Mouse (Mus musculus): ENCODE measurements at regions not wholly inside any gene's neighbourhood (a gene's known extent, or its start where the extent isn't known, plus 50 kb on each side); places are given as distances from the start of the nearest gene placed in this dataset.
A peak's percentile ranks its signal among the peaks of the same experiment; 100 is the strongest.

GRCm38 (mm10) chr17:49250726-49251537, 177.2 kb upstream of the Mocs1 start:
- H3K4me2 ChIP-seq (replicated peaks; ENCODE audit: low read depth, low read length), result no peak overlapping the region
- H3K4me1 ChIP-seq (ENCODE audit: control insufficient read depth, insufficient read depth, low read length), result peaks cover 5% of the 10 kb centered on the region
- H3K4me3 ChIP-seq (ENCODE audit: low read depth, low read length), result no peak overlapping the region
- ATAC-seq (ENCODE audit: insufficient number of reproducible peaks, insufficient read depth, low FRiP score, low read depth), result no peak
- 60% methylated on average over 8 of the region's 8 CpGs for WGBS
- no peaks in the 10 kb centered on the region for H3K36me3 ChIP-seq (ENCODE audit: control insufficient read depth, insufficient read depth, low read length)
- H3K9ac ChIP-seq (replicated peaks; ENCODE audit: low read depth, low read length), result no peak overlapping the region
- H3K9me3 ChIP-seq (ENCODE audit: control insufficient read depth, low read depth, low read length), result no peaks in the 10 kb centered on the region
- H3K27me3 ChIP-seq (ENCODE audit: control insufficient read depth, insufficient read depth, low read length), result no peaks in the 10 kb centered on the region
- H3K27ac ChIP-seq (ENCODE audit: low read length), result no peak overlapping the region

DNA sequence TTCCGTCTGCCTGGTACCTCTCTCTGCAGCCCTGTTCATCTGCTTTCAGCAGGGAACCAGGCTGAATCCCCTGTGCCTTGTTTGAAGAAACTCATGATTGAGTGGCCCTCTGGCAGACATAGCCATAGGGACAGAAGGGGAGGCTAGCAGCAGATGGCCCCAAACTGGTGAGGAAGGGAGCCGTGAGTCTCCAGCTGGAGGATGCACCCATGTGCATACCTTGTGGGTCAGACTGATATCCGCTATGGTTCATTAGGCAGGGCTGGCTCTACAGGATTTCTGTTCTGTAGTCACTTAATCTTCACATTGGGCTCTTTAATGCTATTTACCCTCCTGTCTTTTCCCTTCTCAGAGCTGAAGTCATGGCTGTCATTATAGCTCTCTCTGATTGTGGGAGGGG, 175.9 kb upstream of the Mocs1 start:
- Histone ChIP-seq H3K27ac (ENCODE audit: low read length) (no peak overlapping the region), H3K4me1 (ENCODE audit: control insufficient read depth, insufficient read depth, low read length) (peaks cover 5% of the 10 kb centered on the region), H3K4me2 (replicated peaks; ENCODE audit: low read depth, low read length) (no peak overlapping the region), H3K9ac (replicated peaks; ENCODE audit: low read depth, low read length) (no peak overlapping the region), H3K4me3 (ENCODE audit: low read depth, low read length) (no peak overlapping the region), H3K27me3 (ENCODE audit: control insufficient read depth, insufficient read depth, low read length) (no peaks in the 10 kb centered on the region), H3K9me3 (ENCODE audit: control insufficient read depth, low read depth, low read length) (no peaks in the 10 kb centered on the region), H3K36me3 (ENCODE audit: control insufficient read depth, insufficient read depth, low read length) (no peaks in the 10 kb centered on the region)
- ATAC-seq (ENCODE audit: insufficient number of reproducible peaks, insufficient read depth, low FRiP score, low read depth), result no peak
- 71% methylated on average over 3 of the region's 3 CpGs for WGBS

GRCm38 (mm10) chr17:49258496-49258895, 169.7 kb upstream of the Mocs1 start:
- no peak overlapping the region for H3K4me3 ChIP-seq (ENCODE audit: low read depth, low read length)
- H3K9me3 ChIP-seq (ENCODE audit: control insufficient read depth, low read depth, low read length), result no peaks in the 10 kb centered on the region
- no peak for ATAC-seq (ENCODE audit: insufficient number of reproducible peaks, insufficient read depth, low FRiP score, low read depth)

GRCm38 (mm10) chr17:49262394-49262793, 165.8 kb upstream of the Mocs1 start:
- Histone ChIP-seq H3K4me2 (replicated peaks; ENCODE audit: low read depth, low read length) (no peak overlapping the region), H3K4me1 (ENCODE audit: control insufficient read depth, insufficient read depth, low read length) (no peaks in the 10 kb centered on the region), H3K4me3 (ENCODE audit: low read depth, low read length) (no peak overlapping the region), H3K27me3 (ENCODE audit: control insufficient read depth, insufficient read depth, low read length) (no peaks in the 10 kb centered on the region), H3K9me3 (ENCODE audit: control insufficient read depth, low read depth, low read length) (no peaks in the 10 kb centered on the region), H3K36me3 (ENCODE audit: control insufficient read depth, insufficient read depth, low read length) (no peaks in the 10 kb centered on the region), H3K9ac (replicated peaks; ENCODE audit: low read depth, low read length) (no peak overlapping the region), H3K27ac (ENCODE audit: low read length) (no peak overlapping the region)
- no peak for ATAC-seq (ENCODE audit: insufficient number of reproducible peaks, insufficient read depth, low FRiP score, low read depth)
- WGBS, result 49% methylated on average over 4 of the region's 4 CpGs

More at GRCm38 (mm10) chr17:49258496-49258895, 169.7 kb upstream of the Mocs1 start:
- Histone ChIP-seq H3K36me3 (ENCODE audit: control insufficient read depth, insufficient read depth, low read length) (no peaks in the 10 kb centered on the region), H3K4me2 (replicated peaks; ENCODE audit: low read depth, low read length) (no peak overlapping the region), H3K27me3 (ENCODE audit: control insufficient read depth, insufficient read depth, low read length) (no peaks in the 10 kb centered on the region), H3K9ac (replicated peaks; ENCODE audit: low read depth, low read length) (no peak overlapping the region), H3K27ac (ENCODE audit: low read length) (no peak overlapping the region), H3K4me1 (ENCODE audit: control insufficient read depth, insufficient read depth, low read length) (no peaks in the 10 kb centered on the region)

- no peak overlapping the region for H3K4me3 ChIP-seq (ENCODE audit: low read depth, low read length)
- H3K36me3 ChIP-seq (ENCODE audit: control insufficient read depth, insufficient read depth, low read length), result no peaks in the 10 kb centered on the region
- no peak for ATAC-seq (ENCODE audit: insufficient number of reproducible peaks, insufficient read depth, low FRiP score, low read depth)
- no peaks in the 10 kb centered on the region for H3K4me1 ChIP-seq (ENCODE audit: control insufficient read depth, insufficient read depth, low read length)
- no peak overlapping the region for H3K9ac ChIP-seq (replicated peaks; ENCODE audit: low read depth, low read length)
- H3K4me2 ChIP-seq (replicated peaks; ENCODE audit: low read depth, low read length), result no peak overlapping the region
- 85% methylated on average over 4 of the region's 4 CpGs for WGBS
- no peaks in the 10 kb centered on the region for H3K9me3 ChIP-seq (ENCODE audit: control insufficient read depth, low read depth, low read length)
- no peak overlapping the region for H3K27ac ChIP-seq (ENCODE audit: low read length)
- H3K27me3 ChIP-seq (ENCODE audit: control insufficient read depth, insufficient read depth, low read length), result no peaks in the 10 kb centered on the region
Observed at GRCm38 (mm10) chr17:49266343-49266742, 161.8 kb upstream of the Mocs1 start.

- no peak overlapping the region for H3K27ac ChIP-seq (ENCODE audit: low read length)
- WGBS, result 62% methylated on average over 7 of the region's 7 CpGs
- no peak overlapping the region for H3K9ac ChIP-seq (replicated peaks; ENCODE audit: low read depth, low read length)
- no peaks in the 10 kb centered on the region for H3K4me1 ChIP-seq (ENCODE audit: control insufficient read depth, insufficient read depth, low read length)
- H3K27me3 ChIP-seq (ENCODE audit: control insufficient read depth, insufficient read depth, low read length), result no peaks in the 10 kb centered on the region
- no peak overlapping the region for H3K4me2 ChIP-seq (replicated peaks; ENCODE audit: low read depth, low read length)
- no peaks in the 10 kb centered on the region for H3K9me3 ChIP-seq (ENCODE audit: control insufficient read depth, low read depth, low read length)
- ATAC-seq (ENCODE audit: insufficient number of reproducible peaks, insufficient read depth, low FRiP score, low read depth), result peak; percentile 33; the same call in 1 of the 2 replicates
- no peaks in the 10 kb centered on the region for H3K36me3 ChIP-seq (ENCODE audit: control insufficient read depth, insufficient read depth, low read length)
- no peak overlapping the region for H3K4me3 ChIP-seq (ENCODE audit: low read depth, low read length)
Observed at GRCm38 (mm10) chr17:49269943-49270342, 158.2 kb upstream of the Mocs1 start.

GRCm38 (mm10) chr17:49272661-49273448, 155.3 kb upstream of the Mocs1 start:
- Histone ChIP-seq H3K9me3 (ENCODE audit: control insufficient read depth, low read depth, low read length) (no peaks in the 10 kb centered on the region), H3K4me1 (ENCODE audit: control insufficient read depth, insufficient read depth, low read length) (no peaks in the 10 kb centered on the region), H3K9ac (replicated peaks; ENCODE audit: low read depth, low read length) (no peak overlapping the region), H3K4me3 (ENCODE audit: low read depth, low read length) (no peak overlapping the region), H3K27ac (ENCODE audit: low read length) (no peak overlapping the region), H3K27me3 (ENCODE audit: control insufficient read depth, insufficient read depth, low read length) (no peaks in the 10 kb centered on the region), H3K36me3 (ENCODE audit: control insufficient read depth, insufficient read depth, low read length) (no peaks in the 10 kb centered on the region), H3K4me2 (replicated peaks; ENCODE audit: low read depth, low read length) (no peak overlapping the region)
- ATAC-seq (ENCODE audit: insufficient number of reproducible peaks, insufficient read depth, low FRiP score, low read depth), result no peak
- 67% methylated on average over 11 of the region's 11 CpGs for WGBS

DNA sequence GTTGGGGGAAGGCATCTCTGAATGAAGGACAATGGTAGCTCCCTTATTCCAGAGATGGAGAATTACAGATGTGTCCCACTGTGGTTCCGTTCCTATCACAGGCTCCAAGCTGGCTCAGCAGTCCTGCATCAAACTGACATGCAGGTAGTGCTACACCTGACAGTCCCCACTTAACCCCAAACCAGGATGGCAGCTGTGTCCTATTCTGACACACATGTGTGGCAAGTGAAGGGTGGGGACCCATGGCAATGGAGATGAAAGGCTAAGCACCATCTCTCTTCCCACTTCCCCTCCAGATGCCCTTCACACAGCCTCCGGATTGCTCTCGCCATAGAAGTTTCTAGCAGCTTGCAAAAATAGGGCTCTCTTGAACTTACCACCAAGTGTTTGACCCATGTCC, 153.2 kb upstream of the Mocs1 start:
- H3K4me2 ChIP-seq (replicated peaks; ENCODE audit: low read depth, low read length), result no peak overlapping the region
- no peak overlapping the region for H3K27ac ChIP-seq (ENCODE audit: low read length)
- 85% methylated on average over 3 of the region's 3 CpGs for WGBS
- H3K9ac ChIP-seq (replicated peaks; ENCODE audit: low read depth, low read length), result no peak overlapping the region
- H3K36me3 ChIP-seq (ENCODE audit: control insufficient read depth, insufficient read depth, low read length), result no peaks in the 10 kb centered on the region
- ATAC-seq (ENCODE audit: insufficient number of reproducible peaks, insufficient read depth, low FRiP score, low read depth), result no peak
- no peak overlapping the region for H3K4me3 ChIP-seq (ENCODE audit: low read depth, low read length)
- no peaks in the 10 kb centered on the region for H3K9me3 ChIP-seq (ENCODE audit: control insufficient read depth, low read depth, low read length)
- peaks cover 3% of the 10 kb centered on the region; the same call in 1 of the 2 replicates for H3K4me1 ChIP-seq (ENCODE audit: control insufficient read depth, insufficient read depth, low read length)
- no peaks in the 10 kb centered on the region for H3K27me3 ChIP-seq (ENCODE audit: control insufficient read depth, insufficient read depth, low read length)
